Mouse (Mus musculus): Measurements from ENCODE around the gene Kcna1.

Kcna1 gene

GRCm38 (mm10) chr6:126646381-126646780, at the start of gene Kcna1:
Kcna1 (minus strand) TSS chr6:126646384.
- no peak for DNase-seq (ENCODE audit: low spot score)

- DNase-seq (ENCODE audit: low spot score) = no peak
These were observed 40.9 kb upstream of the Kcna1 start for GRCm38 (mm10) chr6:126687120-126687519.

GRCm38 (mm10) chr6:126685135-126685534, 39.0 kb upstream of the Kcna1 start:
- no peak for DNase-seq (ENCODE audit: low spot score)

- no peak for DNase-seq (ENCODE audit: low spot score)
These were observed 32.8 kb upstream of the Kcna1 start for GRCm38 (mm10) chr6:126678961-126679360.

GRCm38 (mm10) chr6:126667001-126667400, 20.8 kb upstream of the Kcna1 start:
- DNase-seq (ENCODE audit: low spot score) = no peak

- DNase-seq (ENCODE audit: low spot score) = no peak
These were observed 19.9 kb upstream of the Kcna1 start for GRCm38 (mm10) chr6:126666091-126666490.

GRCm38 (mm10) chr6:126664569-126664968, 18.4 kb upstream of the Kcna1 start:
- no peak for DNase-seq (ENCODE audit: low spot score)

GRCm38 (mm10) chr6:126657646-126658394, 11.6 kb upstream of the Kcna1 start:
- DNase-seq (ENCODE audit: low spot score) = no peak

- DNase-seq (ENCODE audit: low spot score) = no peak
These were observed 7.4 kb upstream of the Kcna1 start for GRCm38 (mm10) chr6:126653561-126653960.

GRCm38 (mm10) chr6:126645644-126646358, 383 bp downstream of the Kcna1 start:
- DNase-seq (ENCODE audit: low spot score) = no peak

- no peak for DNase-seq (ENCODE audit: low spot score)
These were observed 1.1 kb downstream of the Kcna1 start for GRCm38 (mm10) chr6:126645044-126645541.

- DNase-seq (ENCODE audit: low spot score) = no peak
These were observed 1.8 kb downstream of the Kcna1 start for GRCm38 (mm10) chr6:126644181-126645043.

- DNase-seq (ENCODE audit: low spot score) = no peak
These were observed 2.7 kb downstream of the Kcna1 start for GRCm38 (mm10) chr6:126643341-126644055.

GRCm38 (mm10) chr6:126642856-126643321, 3.3 kb downstream of the Kcna1 start:
- no peak for DNase-seq (ENCODE audit: low spot score)

- DNase-seq (ENCODE audit: low spot score) = no peak
These were observed 17.7 kb downstream of the Kcna1 start for GRCm38 (mm10) chr6:126628451-126628850.

- no peak for DNase-seq (ENCODE audit: low spot score)
These were observed 27.7 kb downstream of the Kcna1 start for GRCm38 (mm10) chr6:126618455-126618854.

GRCm38 (mm10) chr6:126610746-126611145, 35.4 kb downstream of the Kcna1 start:
- DNase-seq (ENCODE audit: low spot score) = no peak

- no peak for DNase-seq (ENCODE audit: low spot score)
These were observed 36.8 kb downstream of the Kcna1 start for GRCm38 (mm10) chr6:126609193-126609947.

GRCm38 (mm10) chr6:126601843-126602326, 44.3 kb downstream of the Kcna1 start:
- DNase-seq (ENCODE audit: low spot score) = no peak

- DNase-seq (ENCODE audit: low spot score) = no peak
These were observed 46.8 kb downstream of the Kcna1 start for GRCm38 (mm10) chr6:126599201-126599995.

Data from ovary, postnatal 10 days (tissue).